Mouse (Mus musculus) spleen, adult 2 months (tissue): ENCODE measurements around the gene Ipmk. TPM values are rescaled to one million over a fixed set of nuclear protein-coding genes. Genes with fewer than 3 reads are reported as not detected.

Experiments
- DNase-seq, 2 experiments: peaks; one replicate each; pipeline versions ENCODE4 v3.0.0 to v3.0.0-alpha.2; 2012 to 2021; ENCODE audit warnings: low spot score in 2 of 2, low read depth in 1 of 2
- H3K27ac ChIP-seq: fragments of 200-500 bp; 2 replicates; pipeline ENCODE4 v1.5.1; 2012; ENCODE audit warnings: low read length, inconsistent platforms; ENCODE audit not compliant: insufficient read depth
- H3K27me3 ChIP-seq: fragments of 200-500 bp; 2 replicates; pipeline ENCODE4 v1.6.1; 2012; ENCODE audit warnings: mild to moderate bottlenecking, moderate library complexity, low read length, inconsistent platforms; ENCODE audit not compliant: control insufficient read depth, insufficient read depth
- H3K36me3 ChIP-seq: fragments of 200-500 bp; 2 replicates; pipeline ENCODE4 v1.6.1; 2012; ENCODE audit warnings: mild to moderate bottlenecking, low read length, inconsistent platforms; ENCODE audit not compliant: control insufficient read depth, insufficient read depth
- H3K4me1 ChIP-seq: fragments of 200-500 bp; 2 replicates; pipeline ENCODE4 v1.6.1; 2011; ENCODE audit warnings: inconsistent platforms; ENCODE audit not compliant: control insufficient read depth, insufficient read depth, insufficient read length
- H3K4me3 ChIP-seq: fragments of 200-500 bp; 2 replicates; pipeline ENCODE4 v1.5.1; 2011; ENCODE audit warnings: mild to moderate bottlenecking, inconsistent platforms; ENCODE audit not compliant: insufficient read depth, insufficient read length; ENCODE audit errors: extremely low read depth
- CTCF ChIP-seq: fragments of 200-500 bp; IDR thresholded peaks from 2 replicates; pipeline ENCODE4 v1.5.1; 2011; ENCODE audit warnings: mild to moderate bottlenecking, inconsistent platforms; ENCODE audit not compliant: insufficient read depth, insufficient read length, insufficient replicate concordance; ENCODE audit errors: extremely low read depth
- POLR2A ChIP-seq: fragments of 200-500 bp; IDR thresholded peaks from 2 replicates; pipeline ENCODE4 v1.6.1; 2011; ENCODE audit warnings: low read depth, low read length, inconsistent platforms
- WGBS: fragments of 180-500 bp; shearing (Covaris S2); methylation state at CpG from one replicate; pipeline ENCODE4 v1.1.7; 2018; 5-methylcytosine and 5-hydroxymethylcytosine counted together
- polyA plus RNA-seq: library from polyadenylated mRNA; depleted of rRNA; stranded (reverse); fragments of >200 nt; gene quantifications from 2 replicates; pipeline ENCODE4 v1.2.3, GENCODE M21; 2012

The Ipmk gene
- polyA plus RNA-seq, 1 experiment: 4.5 TPM

DNA sequence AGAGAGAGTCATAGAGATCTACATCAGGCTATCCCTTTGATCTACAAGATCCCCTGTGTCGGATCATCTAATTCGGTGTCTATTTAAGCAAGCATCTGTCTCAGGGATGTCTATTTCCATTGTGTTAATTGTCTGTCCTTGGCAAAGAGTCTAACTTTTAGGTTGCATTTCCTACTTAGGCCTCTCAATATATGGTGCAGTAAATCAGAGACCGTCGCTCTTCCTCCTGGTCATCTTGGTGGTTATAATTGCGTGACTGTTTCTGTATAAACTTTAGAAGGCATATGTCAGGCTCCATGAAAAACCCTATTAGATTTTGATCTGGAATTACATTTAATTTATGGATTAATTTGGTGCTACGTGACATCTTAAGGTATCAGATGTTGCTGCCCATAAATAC is 116.9 kb downstream of the Ipmk start:
- no peak for TF ChIP-seq POLR2A
- no peak for TF ChIP-seq CTCF
- Histone ChIP-seq H3K4me3 (no peak overlapping the region), H3K36me3 (no peaks in the 10 kb centered on the region), H3K4me1 (no peaks in the 10 kb centered on the region), H3K27ac (no peak overlapping the region), H3K27me3 (no peaks in the 10 kb centered on the region)
- 92% methylated on average over 6 of the region's 6 CpGs for WGBS
- DNase-seq: no peak

DNA sequence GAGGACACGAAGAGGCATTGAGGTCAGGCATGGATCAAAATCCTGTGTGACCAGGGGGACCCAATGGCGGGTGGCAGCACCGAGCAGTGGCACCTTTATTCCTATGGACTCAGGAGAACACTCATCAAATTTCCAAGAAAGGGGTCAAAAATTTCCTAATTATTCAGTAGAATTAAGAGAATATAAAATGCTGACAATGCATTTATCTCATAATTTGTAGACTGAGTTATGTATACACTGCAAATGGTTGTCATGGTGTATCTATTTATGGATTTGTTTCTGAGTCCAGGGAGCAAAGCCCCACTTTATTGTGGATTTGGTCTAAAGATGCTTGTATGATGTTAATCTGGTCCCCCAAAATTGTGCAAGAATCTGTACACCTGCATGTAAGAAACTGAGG is 120.8 kb downstream of the Ipmk start:
- WGBS: 87% methylated on average over 3 of the region's 3 CpGs

DNA sequence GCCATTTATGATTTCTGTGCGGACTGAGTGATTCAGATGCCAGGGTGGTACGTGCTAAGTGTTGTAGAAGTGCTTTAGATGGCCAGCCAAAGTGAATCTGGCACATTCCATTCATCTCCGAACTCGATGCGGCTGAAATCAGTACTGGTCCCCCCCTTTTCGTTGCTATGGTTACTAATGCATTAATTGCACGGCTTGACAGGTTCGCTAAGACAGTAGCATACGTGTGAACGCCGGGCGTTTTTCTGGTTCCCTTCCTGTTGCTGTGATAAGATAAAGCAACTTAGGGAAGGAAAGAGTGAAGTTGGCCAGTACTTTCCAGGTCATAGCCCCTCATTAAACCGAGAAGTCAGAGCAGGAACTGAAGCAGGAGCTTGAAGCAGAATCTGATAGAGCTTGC is 122.2 kb downstream of the Ipmk start:
- H3K4me1 ChIP-seq: no peaks in the 10 kb centered on the region
- H3K27me3 ChIP-seq: no peaks in the 10 kb centered on the region
- 68% methylated on average over 13 of the region's 13 CpGs for WGBS
- H3K27ac ChIP-seq: no peak overlapping the region
- no peak for TF ChIP-seq POLR2A
- TF ChIP-seq CTCF: no peak
- H3K36me3 ChIP-seq: no peaks in the 10 kb centered on the region
- no peak for DNase-seq
- H3K4me3 ChIP-seq: no peak overlapping the region

More for the DNA sequence above, 120.8 kb downstream of the Ipmk start:
- H3K36me3 ChIP-seq: no peaks in the 10 kb centered on the region
- TF ChIP-seq CTCF (no peak), POLR2A (no peak)
- no peaks in the 10 kb centered on the region for H3K27me3 ChIP-seq
- H3K27ac ChIP-seq: no peak overlapping the region
- H3K4me3 ChIP-seq: no peak overlapping the region
- DNase-seq: no peak
- H3K4me1 ChIP-seq: no peaks in the 10 kb centered on the region

DNA sequence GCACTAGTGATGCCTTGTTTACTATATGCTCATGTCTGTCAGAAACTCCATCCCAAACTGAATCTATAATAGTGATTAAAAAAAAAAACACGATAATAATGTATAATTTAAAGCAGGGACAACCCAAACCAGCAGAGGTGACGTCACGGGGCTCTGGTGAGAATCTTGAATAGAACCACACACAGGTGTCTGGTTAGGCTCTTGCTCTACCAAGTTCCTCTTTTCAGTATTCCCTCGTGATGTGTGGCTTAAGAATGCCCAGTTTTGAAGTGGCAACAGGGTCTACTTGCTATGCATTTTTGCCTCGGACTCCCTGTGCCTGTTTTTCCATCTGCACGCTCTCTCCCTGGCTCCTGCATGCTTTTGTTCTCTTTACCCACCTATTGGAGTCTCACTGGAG is 124.5 kb downstream of the Ipmk start:
- no peak for TF ChIP-seq CTCF
- TF ChIP-seq POLR2A: no peak
- no peak overlapping the region for H3K4me3 ChIP-seq
- H3K27ac ChIP-seq: no peak overlapping the region
- no peaks in the 10 kb centered on the region for H3K27me3 ChIP-seq
- H3K36me3 ChIP-seq: no peaks in the 10 kb centered on the region
- DNase-seq: no peak
- no peaks in the 10 kb centered on the region for H3K4me1 ChIP-seq
- WGBS: 65% methylated on average over 6 of the region's 6 CpGs

DNA sequence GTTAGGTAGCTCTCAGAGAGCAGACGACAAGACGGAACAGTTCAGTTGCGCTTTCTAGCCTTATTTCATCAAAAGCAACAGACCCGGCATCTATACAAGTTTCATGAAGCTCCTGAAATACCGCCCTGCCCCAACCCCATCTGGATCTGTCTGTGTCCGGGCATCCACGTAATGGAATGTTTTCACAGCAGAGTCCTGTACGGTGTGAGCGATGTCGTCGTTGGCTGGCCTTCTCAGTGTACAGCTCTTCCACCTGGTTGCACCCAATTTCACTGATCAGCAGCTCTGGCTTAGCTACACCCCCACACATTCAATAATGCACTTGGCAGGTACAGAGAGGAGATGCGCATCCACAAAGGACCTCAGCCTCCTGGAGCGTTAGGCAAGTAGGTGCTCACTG is 126.0 kb downstream of the Ipmk start:
- TF ChIP-seq POLR2A: no peak
- no peak for TF ChIP-seq CTCF
- no peak for DNase-seq
- Histone ChIP-seq H3K27ac (no peak overlapping the region), H3K36me3 (no peaks in the 10 kb centered on the region), H3K4me3 (no peak overlapping the region), H3K4me1 (no peaks in the 10 kb centered on the region), H3K27me3 (no peaks in the 10 kb centered on the region)
- 91% methylated on average over 13 of the region's 13 CpGs for WGBS

DNA sequence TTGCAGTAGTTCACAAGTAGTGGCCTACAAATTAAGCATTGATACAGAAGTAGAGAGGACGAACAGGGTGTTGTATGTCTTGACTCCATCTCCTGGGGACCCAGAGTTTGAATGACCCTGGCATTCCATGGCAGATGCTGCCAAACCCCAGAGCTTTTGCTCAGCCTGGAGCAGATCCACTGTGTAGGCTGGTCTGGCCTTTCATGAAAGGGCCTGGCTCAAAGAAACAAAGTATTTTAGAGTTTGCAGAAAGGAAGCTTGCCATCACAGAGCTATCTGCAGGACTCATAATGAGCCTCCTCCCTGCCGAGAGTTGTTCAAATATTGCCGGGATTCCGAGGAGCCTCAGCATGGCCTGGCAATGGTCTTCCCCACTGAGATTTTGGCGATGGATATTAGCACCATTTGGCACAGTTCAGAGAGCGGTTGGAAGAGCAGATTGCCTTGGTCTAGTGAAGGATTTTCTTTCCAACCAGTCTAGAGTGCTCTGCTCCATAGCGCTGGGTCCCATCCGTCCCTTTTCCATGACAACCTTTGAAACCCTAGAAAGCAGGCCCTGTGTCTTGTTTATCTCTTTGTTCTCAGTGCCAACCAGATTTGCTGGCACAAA is 129.0 kb downstream of the Ipmk start:
- TF ChIP-seq POLR2A (no peak), CTCF (no peak)
- no peaks in the 10 kb centered on the region for H3K4me1 ChIP-seq
- no peaks in the 10 kb centered on the region for H3K27me3 ChIP-seq
- no peaks in the 10 kb centered on the region for H3K36me3 ChIP-seq
- 87% methylated on average over 8 of the region's 8 CpGs for WGBS
- no peak for DNase-seq
- H3K27ac ChIP-seq: no peak overlapping the region
- no peak overlapping the region for H3K4me3 ChIP-seq

DNA sequence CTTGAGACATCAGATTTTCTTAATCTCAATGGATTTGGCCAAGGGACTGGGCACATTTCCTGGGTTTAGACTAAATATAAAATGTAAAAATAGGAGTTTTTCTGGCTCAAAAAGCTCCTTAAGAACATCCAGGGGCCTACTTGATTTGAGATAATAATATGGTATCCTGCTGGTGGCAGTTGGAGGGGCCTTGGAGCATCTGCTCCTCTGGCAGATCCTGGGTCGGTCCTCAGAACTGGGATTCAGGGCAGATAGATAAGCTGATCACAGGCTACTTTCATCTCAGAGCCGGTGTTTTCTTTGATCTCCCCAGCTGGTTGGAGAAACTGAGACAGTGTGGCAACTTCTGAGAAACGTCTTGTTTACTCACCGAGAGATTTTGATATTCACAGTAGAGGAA is 129.6 kb downstream of the Ipmk start:
- no peaks in the 10 kb centered on the region for H3K36me3 ChIP-seq
- DNase-seq: no peak
- WGBS: 51% methylated on average over 4 of the region's 4 CpGs
- TF ChIP-seq CTCF (no peak), POLR2A (no peak)
- no peak overlapping the region for H3K4me3 ChIP-seq
- no peak overlapping the region for H3K27ac ChIP-seq
- no peaks in the 10 kb centered on the region for H3K4me1 ChIP-seq
- H3K27me3 ChIP-seq: no peaks in the 10 kb centered on the region
